Mouse (Mus musculus): ENCODE measurements around the gene Dpp9.

Gene Dpp9

DNA sequence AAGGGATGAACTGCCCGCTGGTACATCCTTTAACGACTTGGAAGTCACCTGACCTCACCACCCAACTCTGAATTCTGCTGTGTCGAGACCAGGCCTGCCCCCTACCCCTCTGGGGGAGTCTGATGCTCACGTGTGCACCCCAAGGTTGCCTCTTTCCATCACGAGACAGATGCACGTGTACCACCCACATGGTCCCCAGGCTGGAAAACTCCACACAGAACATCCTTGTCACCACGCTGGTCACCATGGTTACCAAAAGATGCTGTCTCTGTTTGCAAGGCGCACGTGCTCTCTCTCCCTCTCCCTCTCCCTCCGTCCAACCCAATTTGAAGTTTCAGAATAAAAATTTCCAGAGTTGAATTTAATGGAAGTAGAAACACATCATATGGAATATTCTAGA, 11.2 kb upstream of the Dpp9 start:
- no peak for DNase-seq

DNA sequence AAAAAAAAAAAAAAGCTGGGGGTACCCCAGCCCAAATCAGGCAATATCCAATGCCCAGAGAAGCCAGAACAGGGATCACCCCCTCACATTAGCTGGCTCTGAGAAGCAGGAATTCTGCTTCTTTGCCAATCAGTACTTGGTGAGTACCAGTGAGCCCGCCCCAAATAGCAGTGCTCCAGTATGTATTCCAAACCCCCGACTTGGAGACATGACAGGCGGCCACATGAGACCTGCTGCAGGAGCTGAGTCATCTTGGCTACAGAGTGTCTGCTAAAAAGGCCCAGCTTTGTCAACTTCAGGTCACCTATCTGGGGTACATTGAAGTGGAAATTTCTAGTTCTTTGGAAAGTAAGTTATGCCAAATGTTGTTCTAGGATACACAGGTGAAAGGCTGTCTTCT, 7.9 kb upstream of the Dpp9 start:
- no peak for DNase-seq

DNA sequence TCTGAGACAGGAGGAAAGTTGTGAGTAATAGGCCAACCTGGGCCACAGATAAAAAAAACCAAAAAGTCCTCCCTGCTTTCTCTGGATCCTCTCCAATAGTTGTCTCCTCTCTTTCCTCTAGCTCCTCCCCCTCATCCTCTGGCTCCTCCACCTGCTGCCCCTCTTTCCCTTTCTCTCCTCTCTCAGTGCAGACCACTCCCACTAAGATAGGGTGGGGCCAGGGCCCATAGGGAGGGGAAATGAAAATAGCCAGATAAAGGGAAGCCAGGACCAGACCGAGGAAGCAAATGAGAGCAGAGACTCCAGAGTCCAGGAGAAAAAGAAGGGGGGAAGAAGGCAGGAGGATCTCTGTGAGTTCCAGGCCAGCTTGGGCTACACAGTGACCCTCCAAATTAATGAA, 6.2 kb upstream of the Dpp9 start:
- no peak for DNase-seq

- no peak for DNase-seq
Measured at GRCm38 (mm10) chr17:56219805-56220204, 1.1 kb upstream of the Dpp9 start.

DNA sequence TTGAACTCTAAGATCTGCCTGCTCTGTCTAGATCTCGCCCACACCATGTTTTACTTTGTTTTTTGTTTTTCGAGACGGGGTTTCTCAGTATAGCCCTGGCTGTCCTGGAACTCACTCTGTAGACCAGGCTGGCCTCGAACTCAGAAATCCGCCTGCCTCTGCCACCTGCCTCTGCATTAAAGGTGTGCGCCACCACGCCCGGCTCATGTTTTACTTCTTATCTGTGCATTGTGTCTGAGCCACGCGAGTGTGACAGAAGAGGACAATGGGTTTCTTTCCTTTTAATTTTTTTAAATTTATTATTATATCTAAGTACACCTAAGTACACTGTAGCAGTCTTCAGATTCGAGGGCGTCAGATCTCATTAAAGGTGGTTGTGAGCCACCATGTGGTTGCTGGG, 546 bp upstream of the Dpp9 start:
- DNase-seq, result no peak

DNA sequence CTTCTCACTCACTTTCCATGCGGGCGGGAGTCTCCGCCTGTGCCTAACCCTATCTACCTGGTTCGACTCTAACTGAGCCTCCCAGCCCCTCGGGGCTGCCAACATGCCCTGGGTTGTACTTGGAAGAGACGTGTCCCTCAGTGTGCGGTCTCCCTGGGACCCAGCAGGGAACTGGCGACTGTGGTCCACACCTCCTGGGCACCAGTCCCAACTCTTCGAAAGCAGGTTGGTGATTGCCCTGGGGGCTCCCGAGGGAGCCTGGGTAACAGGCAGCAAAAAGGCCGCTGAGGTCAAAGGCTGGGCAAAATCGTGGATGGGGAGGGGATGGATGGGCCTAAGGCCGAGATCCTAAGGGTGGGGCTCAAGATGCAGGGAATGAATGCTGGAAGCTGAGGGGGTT, 1.0 kb downstream of the Dpp9 start:
- DNase-seq, result peak; percentile 29 to 35

GRCm38 (mm10) chr17:56214229-56214628, 4.5 kb downstream of the Dpp9 start:
- DNase-seq, result no peak

- DNase-seq, result no peak
Measured at GRCm38 (mm10) chr17:56212676-56213075, 6.0 kb downstream of the Dpp9 start.

- DNase-seq, result no peak
Measured at GRCm38 (mm10) chr17:56211090-56211489, 7.6 kb downstream of the Dpp9 start.

- DNase-seq, result no peak
Measured at GRCm38 (mm10) chr17:56208821-56209220, 9.9 kb downstream of the Dpp9 start.

DNA sequence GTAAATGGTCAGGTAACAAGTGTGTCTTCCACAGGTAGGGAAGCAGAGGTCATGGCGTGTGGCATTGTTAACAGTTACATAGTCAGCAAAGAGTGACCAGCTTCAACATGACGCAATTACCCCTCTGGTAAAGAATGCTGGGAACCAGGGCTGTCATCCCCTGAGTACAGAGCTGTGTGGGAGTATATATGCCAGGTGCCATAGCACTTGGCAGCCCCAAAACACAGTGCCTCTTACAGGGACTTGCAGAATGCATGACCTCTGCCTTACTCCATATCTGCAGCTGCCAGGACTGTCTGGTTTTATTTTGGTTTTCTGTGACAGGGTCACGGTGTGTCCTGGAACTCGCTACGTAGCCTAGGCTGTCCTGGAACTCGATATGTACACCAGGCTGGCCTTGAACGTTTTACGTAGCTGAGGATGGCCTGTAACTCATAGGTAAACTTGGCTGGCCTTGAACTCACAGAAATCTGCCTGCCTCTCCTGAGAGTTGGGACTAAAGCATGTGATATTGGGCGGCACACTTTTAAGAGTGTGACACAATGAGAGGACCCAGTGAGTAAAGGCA, 10.7 kb downstream of the Dpp9 start:
- no peak for DNase-seq

DNA sequence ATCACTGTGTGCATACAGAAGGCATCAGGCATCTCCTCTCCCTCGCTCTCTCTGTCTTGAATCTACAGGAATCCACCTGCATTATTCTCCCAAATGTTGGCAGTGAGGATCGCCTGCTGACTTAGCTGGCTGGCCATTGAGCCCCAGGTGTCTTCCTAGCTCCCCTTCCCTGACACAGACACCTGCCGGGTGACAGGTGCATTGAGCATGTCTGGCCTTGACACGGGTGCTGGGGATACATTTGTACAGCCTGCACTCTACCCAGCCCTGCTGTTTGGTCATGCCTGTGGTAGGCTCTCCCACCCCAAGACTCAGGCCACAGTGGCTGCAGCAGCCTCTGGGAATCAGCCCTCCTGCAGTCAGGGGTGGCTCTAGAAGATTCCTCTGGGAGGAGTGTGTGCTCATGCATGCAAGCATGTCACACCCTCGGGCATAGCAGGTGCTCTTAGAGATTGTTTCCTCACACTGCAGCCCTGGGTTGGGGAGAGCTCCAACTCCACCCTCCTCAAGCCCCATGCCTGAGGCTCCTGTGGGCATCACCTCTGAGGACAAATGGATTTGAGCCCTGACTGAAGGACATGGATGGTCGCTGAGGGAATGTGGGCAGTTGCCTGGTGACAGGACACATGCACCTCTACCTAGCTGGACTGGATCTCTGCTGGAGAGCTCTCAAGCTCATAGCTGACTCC, 11.6 kb downstream of the Dpp9 start:
- no peak for DNase-seq

DNA sequence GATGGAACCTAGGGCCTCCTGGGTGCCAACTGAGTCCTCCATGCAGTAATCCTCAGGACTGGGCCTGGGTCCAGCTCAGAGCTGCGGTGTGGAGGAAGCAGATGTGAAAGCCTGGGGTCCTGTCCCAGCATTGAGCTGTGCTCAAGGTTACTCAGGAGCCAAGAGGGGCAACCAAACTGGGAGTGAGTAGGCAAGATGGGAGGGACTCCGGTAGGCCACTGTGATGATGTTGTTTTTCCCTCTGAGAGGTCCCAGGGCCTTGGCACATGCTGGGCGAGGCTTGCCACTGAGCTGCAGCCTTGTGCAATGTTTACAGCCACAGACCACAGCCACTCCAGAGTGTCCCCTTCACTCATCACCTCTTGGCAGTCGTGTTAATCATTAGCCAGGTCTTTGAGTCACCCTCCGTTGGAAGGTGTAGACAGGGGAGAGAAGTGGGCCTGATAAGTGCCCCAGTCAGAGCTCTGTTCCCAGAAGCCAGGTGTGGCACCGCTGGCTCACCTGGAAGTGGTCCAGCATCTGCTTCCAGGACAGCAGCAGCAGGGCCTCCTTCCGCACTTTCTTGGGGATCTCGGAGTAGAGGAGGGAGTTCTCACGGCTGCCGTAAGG, 12.3 kb downstream of the Dpp9 start:
- DNase-seq, result no peak

- DNase-seq, result no peak
Measured at GRCm38 (mm10) chr17:56203729-56204128, 15.0 kb downstream of the Dpp9 start.

- no peak for DNase-seq
Measured at GRCm38 (mm10) chr17:56202476-56202875, 16.2 kb downstream of the Dpp9 start.

DNA sequence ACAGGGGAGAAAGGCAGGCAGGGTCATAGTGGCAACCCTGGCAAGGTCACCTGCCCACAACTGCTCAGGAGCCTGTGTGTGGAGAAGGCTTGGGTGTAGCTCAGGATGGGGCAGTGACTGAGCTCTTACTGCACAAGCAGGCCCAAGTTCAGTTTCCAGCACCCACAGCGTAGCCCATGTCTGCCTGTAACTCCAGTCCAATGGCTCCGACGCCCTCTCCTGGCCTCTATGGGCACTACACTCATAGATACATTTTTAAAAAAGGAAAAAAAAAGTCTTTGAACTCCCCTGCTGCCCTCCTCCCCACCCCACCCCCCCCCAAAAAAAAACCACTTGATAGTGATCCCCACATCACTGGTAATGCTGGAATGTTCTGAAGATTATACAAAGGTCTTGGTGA, 17.1 kb downstream of the Dpp9 start:
- DNase-seq, result no peak

DNA sequence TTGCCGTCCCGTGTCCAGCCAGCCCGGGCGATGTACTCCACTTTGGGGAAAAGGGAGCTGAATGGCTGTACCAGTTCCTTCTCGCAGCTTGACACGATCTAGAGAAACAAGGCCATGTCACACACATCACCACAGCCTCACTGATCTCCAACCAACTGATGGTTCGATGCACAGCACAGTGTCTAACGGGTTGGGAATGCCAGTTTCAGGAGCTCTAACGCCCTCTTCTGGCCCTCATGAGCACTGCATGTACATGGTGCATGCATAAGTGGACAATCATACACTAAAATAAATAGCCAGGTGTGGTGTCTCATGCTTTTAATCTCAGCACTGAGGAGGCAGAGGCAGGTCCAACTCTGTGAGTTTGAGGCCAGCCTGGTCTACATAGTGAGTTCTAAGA, 18.1 kb downstream of the Dpp9 start:
- DNase-seq, result no peak

DNA sequence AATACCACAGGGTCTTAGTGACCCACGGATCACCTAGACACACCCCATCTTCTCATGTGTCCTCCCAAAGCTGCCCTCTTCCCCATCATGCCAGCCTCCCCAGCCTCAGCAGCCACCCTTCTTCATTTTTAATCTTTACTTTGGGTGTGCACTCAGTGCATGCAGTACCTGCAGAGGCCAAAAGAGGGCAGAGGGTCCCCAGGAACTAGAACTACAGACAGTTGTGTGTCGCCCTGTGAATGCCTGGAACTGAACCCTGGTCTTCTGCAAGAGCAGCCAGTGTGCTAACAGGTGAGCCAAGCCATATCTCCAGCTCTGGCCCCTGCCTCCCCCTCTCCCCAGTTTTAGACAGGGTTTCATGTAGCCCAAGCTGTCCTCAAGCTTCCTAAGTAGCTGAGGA, 21.8 kb downstream of the Dpp9 start:
- no peak for DNase-seq

DNA sequence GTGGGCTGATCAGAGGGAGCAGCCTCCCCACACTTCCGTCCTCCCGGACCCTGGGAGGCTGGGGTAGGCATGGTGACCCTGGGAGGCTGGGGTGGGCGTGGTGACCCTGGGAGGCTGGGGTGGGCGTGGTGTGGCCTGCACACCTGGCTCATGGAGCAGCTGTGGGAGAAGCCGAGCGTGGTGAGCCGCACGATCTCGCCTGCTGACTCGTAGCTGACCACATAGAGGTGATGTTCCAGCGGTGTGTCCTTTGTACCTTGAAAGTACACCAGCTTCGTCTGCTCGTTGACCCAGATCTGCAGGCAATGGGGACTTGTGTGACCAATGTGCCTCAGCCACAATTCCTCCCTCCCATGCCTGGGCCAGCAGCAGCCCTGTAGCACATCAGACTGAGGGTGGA, 23.9 kb downstream of the Dpp9 start:
- DNase-seq, result no peak

DNA sequence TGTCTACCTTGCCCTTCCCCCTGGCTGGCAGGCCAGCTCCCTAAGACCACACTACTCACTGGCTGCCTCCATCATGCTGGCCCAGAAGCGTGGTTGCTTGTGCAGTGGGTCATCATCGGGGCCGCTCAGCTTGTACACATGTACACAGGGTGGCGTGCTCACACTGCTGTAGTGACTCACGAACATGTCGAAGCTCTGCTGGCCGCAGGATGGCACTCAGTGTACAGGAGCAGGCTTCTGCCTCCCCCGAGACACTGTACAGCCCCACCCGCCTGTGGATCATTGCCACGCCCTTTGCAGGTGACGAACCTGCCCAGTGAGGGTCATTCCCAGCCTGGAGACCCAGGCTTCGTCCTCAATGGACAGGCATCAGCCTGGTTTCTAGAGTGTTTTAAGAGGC, 24.3 kb downstream of the Dpp9 start:
- no peak for DNase-seq

DNA sequence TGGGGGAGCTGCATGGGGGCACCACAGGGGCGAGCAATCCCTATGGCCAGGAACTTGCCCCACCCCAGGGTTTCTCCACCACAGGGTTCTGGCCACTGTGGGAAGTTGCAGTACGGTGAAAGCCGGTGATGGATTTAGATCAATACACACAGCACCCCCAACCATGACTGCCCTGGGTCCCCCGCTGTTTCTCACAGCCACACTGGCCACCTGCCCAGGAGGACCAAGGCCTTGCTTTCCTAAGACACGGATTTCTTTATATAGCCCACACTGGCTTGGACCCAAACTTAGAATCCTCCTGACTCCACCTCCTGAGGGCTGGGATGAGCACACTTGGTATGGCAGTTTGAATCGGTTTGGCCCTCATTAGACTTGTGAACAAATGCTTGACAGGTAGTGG, 27.4 kb downstream of the Dpp9 start:
- peak in 1 of 2 experiments; percentile 29 for DNase-seq

DNA sequence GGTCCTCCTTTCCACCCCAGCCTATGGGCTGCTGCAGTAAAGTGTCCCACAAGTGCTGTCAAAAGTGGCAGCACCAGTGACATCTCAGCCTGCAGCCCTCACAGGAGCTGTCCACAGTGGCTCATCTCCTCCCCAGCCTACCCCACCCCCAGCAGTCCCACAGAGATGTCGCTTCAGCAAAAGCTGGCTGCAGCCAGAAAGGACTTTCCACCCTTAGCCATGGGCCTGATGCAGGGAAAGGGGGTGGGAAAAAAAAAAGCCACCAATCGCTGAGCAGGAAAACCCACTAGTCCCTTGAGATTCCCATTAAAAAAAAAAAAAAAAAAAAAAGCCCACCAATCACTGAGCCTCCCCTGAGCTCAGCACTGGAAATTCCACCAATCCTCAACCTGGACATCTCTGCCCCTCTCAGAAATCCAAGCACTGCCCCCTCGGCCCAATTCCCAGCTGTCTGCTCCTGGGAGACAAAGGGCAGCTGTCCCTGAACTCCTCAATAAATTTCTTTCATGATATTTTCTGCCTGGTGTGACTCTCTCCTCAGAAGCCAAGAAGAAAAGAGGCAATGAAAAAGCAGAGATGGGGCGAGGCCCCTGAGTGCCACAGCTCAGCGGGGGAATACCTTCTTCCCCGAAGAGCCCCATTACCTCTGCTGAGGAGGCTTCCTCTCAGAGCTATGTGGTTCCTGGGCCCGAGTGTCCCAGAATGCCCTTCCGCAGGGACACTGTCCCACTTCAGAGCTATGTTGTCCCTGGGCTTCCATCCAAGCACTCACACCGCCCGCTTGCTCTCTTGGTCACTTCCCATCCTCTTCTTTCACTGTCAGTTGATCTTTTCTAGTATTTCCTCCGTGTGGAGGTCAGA, 33.2 kb downstream of the Dpp9 start:
- DNase-seq, result peak in 1 of 2 experiments; percentile 27

- DNase-seq, result peak; percentile 96
Measured at GRCm38 (mm10) chr17:56183658-56184103, 35.0 kb downstream of the Dpp9 start, which contains the start of gene Mydgf. Gene Mydgf, minus strand, starts transcription at chr17:56183920.

All from cerebellum, adult 18-20 months (tissue).